Mouse (Mus musculus): Measurements from ENCODE around the gene Tsga10ip. TPM values are rescaled to one million over a fixed set of nuclear protein-coding genes. Genes with fewer than 3 reads are reported as not detected.

The Tsga10ip gene
- polyA plus RNA-seq, 1 experiment from 2014 or later: 2.8 TPM

DNA sequence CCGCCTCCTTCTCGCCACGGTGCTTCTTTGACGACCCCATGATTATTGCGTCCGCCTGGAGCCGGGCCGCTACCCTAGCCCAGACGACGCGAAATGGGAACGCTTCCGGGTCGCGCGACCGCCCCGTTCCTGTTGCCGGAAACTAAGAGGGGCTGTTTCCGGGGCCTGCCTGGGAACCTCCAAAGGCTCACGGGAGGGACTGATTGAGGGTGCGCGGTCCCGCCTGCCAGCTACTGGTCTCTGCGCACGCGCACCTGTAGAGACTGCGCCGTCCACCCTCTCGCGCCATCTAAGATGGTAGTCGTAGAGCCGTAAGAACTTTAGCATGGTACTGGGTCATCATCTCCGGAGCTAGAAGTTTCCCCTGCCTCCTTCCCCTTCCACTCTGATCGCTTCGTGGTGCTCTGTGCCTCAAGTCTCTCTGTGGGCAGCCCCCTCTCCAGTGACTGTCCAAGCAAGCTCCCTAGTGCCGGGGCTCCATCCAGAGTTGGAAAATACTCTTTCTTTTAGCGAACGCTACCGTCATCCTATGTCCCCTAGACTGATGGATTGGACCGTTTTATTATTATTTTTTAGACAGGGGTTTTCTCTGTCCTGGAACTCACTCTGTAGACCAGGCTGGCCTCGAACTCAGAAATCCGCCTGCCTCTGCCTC lies 13.6 kb downstream of the Tsga10ip start, which contains the start of gene Sart1:
Gene Sart1 (minus strand): TSS at position 116 of the 655 bp plus-strand sequence.
- peak within 1 kb of the TSS; percentile 78 for H3K27ac ChIP-seq (ENCODE audit: low read depth)
- DNase-seq (ENCODE audit: low spot score) (peak; percentile 91), ATAC-seq (replicated peaks; ENCODE audit: low FRiP score, low TSS enrichment, low read depth) (peak; percentile 92)
- peaks cover 26% of the 10 kb centered on the region for H3K4me1 ChIP-seq (replicated peaks; ENCODE audit: control insufficient read depth, insufficient read depth, low read length)
- H3K4me3 ChIP-seq (ENCODE audit: low read depth, low read length): peak within 1 kb of the TSS; percentile 99
- WGBS: 2% methylated on average over 43 of the region's 43 CpGs
- H3K27me3 ChIP-seq (replicated peaks; ENCODE audit: control insufficient read depth, insufficient read depth, low read length): no peaks in the 10 kb centered on the region
- no peaks in the 10 kb centered on the region for H3K9me3 ChIP-seq (ENCODE audit: control insufficient read depth, low read length)
- H3K9ac ChIP-seq (ENCODE audit: low read length): peak within 1 kb of the TSS; percentile 87
- H3K36me3 ChIP-seq (ENCODE audit: control insufficient read depth, insufficient read depth, low read length): peaks cover 18% of the 10 kb centered on the region
- peak within 1 kb of the TSS; percentile 88 for H3K4me2 ChIP-seq (ENCODE audit: low read length)

DNA sequence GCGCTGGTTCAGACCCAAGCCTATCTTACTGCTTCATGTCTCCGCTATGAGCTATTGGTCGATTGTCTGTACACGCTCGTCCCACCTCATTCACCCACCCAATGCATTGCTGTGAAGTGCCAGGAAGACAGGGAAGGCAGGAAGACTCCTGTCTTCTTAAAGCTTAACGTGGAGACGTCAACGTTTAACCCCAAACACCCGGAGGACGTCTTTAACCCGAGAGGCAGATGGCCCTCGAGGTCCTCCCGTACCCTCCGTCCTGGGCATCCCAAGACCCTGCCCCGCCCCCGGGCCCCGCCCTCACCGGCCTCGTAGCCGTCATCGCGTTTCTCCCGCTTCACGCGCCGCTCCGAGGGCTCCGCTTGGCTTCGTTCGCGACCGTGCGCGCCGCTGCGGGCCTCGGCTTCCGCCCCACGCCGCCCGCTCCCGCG lies 14.3 kb downstream of the Tsga10ip start:
- Histone ChIP-seq H3K9me3 (ENCODE audit: control insufficient read depth, low read length) (no peaks in the 10 kb centered on the region), H3K27me3 (replicated peaks; ENCODE audit: control insufficient read depth, insufficient read depth, low read length) (no peaks in the 10 kb centered on the region), H3K9ac (ENCODE audit: low read length) (peak overlapping the region; percentile 87), H3K27ac (ENCODE audit: low read depth) (peak overlapping the region; percentile 78), H3K4me3 (ENCODE audit: low read depth, low read length) (peak overlapping the region; percentile 99), H3K36me3 (ENCODE audit: control insufficient read depth, insufficient read depth, low read length) (peaks cover 25% of the 10 kb centered on the region), H3K4me1 (replicated peaks; ENCODE audit: control insufficient read depth, insufficient read depth, low read length) (peaks cover 26% of the 10 kb centered on the region), H3K4me2 (ENCODE audit: low read length) (peak overlapping the region; percentile 88)
- ATAC-seq (replicated peaks; ENCODE audit: low FRiP score, low TSS enrichment, low read depth) (peak; percentile 39; the same call in 1 of the 2 replicates), DNase-seq (ENCODE audit: low spot score) (no peak)
- WGBS: under 1% methylated on average over 43 of the region's 43 CpGs

DNA sequence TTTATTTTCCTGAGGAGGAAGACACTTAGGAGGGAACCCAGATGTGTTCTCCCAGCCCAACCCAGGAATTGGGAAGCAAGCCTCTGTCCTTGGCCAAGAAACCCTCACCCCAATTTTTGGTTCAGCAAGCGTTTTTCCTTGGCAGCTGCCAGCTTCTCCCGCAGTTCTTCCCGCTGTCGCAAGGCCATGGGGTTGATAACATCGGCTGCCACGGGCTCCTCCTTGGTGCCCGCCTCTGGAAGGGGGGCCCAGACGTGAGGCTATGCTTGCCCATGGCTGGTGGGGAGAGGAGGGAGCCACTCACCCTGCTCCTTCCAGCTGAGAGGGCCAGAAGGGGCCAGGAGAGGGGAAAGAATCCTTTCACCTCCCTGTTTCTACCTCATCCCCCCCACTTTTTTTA lies 17.6 kb downstream of the Tsga10ip start:
- Histone ChIP-seq H3K9ac (ENCODE audit: low read length) (no peak overlapping the region), H3K27me3 (replicated peaks; ENCODE audit: control insufficient read depth, insufficient read depth, low read length) (no peaks in the 10 kb centered on the region), H3K36me3 (ENCODE audit: control insufficient read depth, insufficient read depth, low read length) (peaks cover 58% of the 10 kb centered on the region), H3K4me3 (ENCODE audit: low read depth, low read length) (no peak overlapping the region), H3K27ac (ENCODE audit: low read depth) (no peak overlapping the region), H3K4me1 (replicated peaks; ENCODE audit: control insufficient read depth, insufficient read depth, low read length) (peaks cover 18% of the 10 kb centered on the region), H3K4me2 (ENCODE audit: low read length) (no peak overlapping the region), H3K9me3 (ENCODE audit: control insufficient read depth, low read length) (no peaks in the 10 kb centered on the region)
- WGBS: 91% methylated on average over 8 of the region's 8 CpGs
- ATAC-seq (replicated peaks; ENCODE audit: low FRiP score, low TSS enrichment, low read depth) (no peak), DNase-seq (ENCODE audit: low spot score) (no peak)

DNA sequence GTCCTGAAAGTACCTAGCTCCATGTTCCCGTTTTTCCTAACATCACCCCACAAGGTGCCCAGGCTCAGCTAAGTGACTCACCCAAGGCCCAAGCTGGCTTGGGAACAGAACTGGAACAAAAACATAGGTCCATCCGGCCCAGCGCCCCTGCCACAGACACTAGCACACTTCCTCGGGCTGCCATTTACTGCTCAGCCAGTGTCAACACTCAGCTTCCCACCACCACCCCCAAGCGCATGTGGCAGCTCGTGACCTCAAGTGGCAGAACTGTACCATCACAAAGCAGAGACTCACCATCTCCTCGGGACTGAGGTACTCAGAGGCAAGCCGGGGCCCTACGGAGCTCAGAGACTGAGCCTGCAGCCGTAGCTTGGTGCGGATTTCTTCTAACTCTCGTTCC lies 19.0 kb downstream of the Tsga10ip start:
- DNase-seq (ENCODE audit: low spot score) (no peak), ATAC-seq (replicated peaks; ENCODE audit: low FRiP score, low TSS enrichment, low read depth) (no peak)
- no peak overlapping the region for H3K9ac ChIP-seq (ENCODE audit: low read length)
- no peak overlapping the region for H3K27ac ChIP-seq (ENCODE audit: low read depth)
- WGBS: 95% methylated on average over 12 of the region's 12 CpGs
- peaks cover 70% of the 10 kb centered on the region for H3K36me3 ChIP-seq (ENCODE audit: control insufficient read depth, insufficient read depth, low read length)
- H3K4me2 ChIP-seq (ENCODE audit: low read length): no peak overlapping the region
- H3K9me3 ChIP-seq (ENCODE audit: control insufficient read depth, low read length): no peaks in the 10 kb centered on the region
- H3K4me1 ChIP-seq (replicated peaks; ENCODE audit: control insufficient read depth, insufficient read depth, low read length): peaks cover 13% of the 10 kb centered on the region
- no peaks in the 10 kb centered on the region for H3K27me3 ChIP-seq (replicated peaks; ENCODE audit: control insufficient read depth, insufficient read depth, low read length)
- no peak overlapping the region for H3K4me3 ChIP-seq (ENCODE audit: low read depth, low read length)

DNA sequence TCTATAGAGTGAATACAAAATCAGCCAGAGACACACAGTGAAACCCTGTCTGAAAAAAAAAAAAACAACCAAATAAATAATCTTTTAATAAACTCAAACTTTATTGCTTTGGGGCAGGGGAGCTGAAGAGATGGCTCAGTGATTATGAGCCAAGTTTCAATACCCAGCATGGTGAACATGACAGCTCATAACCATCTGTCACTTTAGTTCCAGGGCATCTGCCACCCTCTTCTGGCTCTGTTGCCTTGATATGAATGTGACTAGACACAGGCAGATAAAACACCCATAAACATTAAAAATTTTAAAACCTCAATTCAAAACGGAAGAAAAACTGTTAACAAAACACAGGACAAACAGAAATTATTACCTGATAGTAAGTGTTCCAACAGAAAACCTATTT lies 24.9 kb downstream of the Tsga10ip start:
- no peaks in the 10 kb centered on the region for H3K9me3 ChIP-seq (ENCODE audit: control insufficient read depth, low read length)
- WGBS: 87% methylated on average over 1 of the region's 1 CpGs
- no peak overlapping the region for H3K27ac ChIP-seq (ENCODE audit: low read depth)
- H3K36me3 ChIP-seq (ENCODE audit: control insufficient read depth, insufficient read depth, low read length): peaks cover 62% of the 10 kb centered on the region
- DNase-seq (ENCODE audit: low spot score) (no peak), ATAC-seq (replicated peaks; ENCODE audit: low FRiP score, low TSS enrichment, low read depth) (no peak)
- no peak overlapping the region for H3K9ac ChIP-seq (ENCODE audit: low read length)
- H3K4me3 ChIP-seq (ENCODE audit: low read depth, low read length): no peak overlapping the region
- no peaks in the 10 kb centered on the region for H3K27me3 ChIP-seq (replicated peaks; ENCODE audit: control insufficient read depth, insufficient read depth, low read length)
- H3K4me2 ChIP-seq (ENCODE audit: low read length): no peak overlapping the region
- H3K4me1 ChIP-seq (replicated peaks; ENCODE audit: control insufficient read depth, insufficient read depth, low read length): no peaks in the 10 kb centered on the region

DNA sequence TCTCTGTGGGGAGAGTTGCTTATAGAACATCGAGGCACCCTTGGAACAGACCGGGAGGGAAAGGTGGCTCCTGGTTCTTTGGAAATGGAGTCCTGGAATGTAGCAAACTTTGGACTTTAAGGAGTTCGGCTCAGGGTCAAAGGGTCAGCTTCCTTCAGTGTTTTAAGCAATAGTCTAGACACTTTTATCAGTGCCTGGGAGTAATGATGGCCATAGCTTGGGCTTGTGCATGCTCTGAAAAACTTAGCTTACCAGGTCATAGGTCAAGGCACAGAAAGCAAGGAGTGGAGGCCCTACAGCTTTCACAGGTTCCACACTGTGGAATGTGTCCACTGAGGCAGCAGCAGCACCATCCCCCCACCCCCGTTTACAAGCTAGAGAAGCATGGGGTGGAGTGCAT lies 27.6 kb downstream of the Tsga10ip start:
- Histone ChIP-seq H3K4me2 (ENCODE audit: low read length) (no peak overlapping the region), H3K4me1 (replicated peaks; ENCODE audit: control insufficient read depth, insufficient read depth, low read length) (no peaks in the 10 kb centered on the region), H3K27me3 (replicated peaks; ENCODE audit: control insufficient read depth, insufficient read depth, low read length) (no peaks in the 10 kb centered on the region), H3K36me3 (ENCODE audit: control insufficient read depth, insufficient read depth, low read length) (peaks cover 59% of the 10 kb centered on the region), H3K9me3 (ENCODE audit: control insufficient read depth, low read length) (no peaks in the 10 kb centered on the region), H3K9ac (ENCODE audit: low read length) (no peak overlapping the region), H3K4me3 (ENCODE audit: low read depth, low read length) (no peak overlapping the region), H3K27ac (ENCODE audit: low read depth) (no peak overlapping the region)
- ATAC-seq (replicated peaks; ENCODE audit: low FRiP score, low TSS enrichment, low read depth) (no peak), DNase-seq (ENCODE audit: low spot score) (no peak)
- WGBS: 63% methylated on average over 4 of the region's 4 CpGs

DNA sequence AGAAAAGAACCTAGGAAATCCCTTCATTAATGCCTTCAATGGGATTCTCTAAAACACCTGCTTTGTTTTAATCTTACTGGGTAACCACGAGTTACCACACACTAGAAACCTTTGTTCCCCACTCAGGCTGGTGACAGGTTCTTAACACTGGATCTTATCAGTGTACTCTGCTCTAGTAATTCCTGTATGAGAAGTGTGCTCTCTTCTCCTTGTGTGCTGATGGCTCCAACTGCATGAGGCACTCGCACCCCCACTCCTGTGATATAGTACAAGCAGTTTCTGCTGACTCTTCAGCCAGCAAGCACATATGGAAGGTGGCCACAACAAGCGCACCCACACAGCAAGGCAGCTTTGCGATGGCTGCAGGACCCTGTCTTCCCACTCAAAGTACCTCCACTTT lies 28.1 kb downstream of the Tsga10ip start:
- ATAC-seq (replicated peaks; ENCODE audit: low FRiP score, low TSS enrichment, low read depth) (no peak), DNase-seq (ENCODE audit: low spot score) (no peak)
- Histone ChIP-seq H3K9ac (ENCODE audit: low read length) (no peak overlapping the region), H3K9me3 (ENCODE audit: control insufficient read depth, low read length) (no peaks in the 10 kb centered on the region), H3K4me1 (replicated peaks; ENCODE audit: control insufficient read depth, insufficient read depth, low read length) (no peaks in the 10 kb centered on the region), H3K27me3 (replicated peaks; ENCODE audit: control insufficient read depth, insufficient read depth, low read length) (no peaks in the 10 kb centered on the region), H3K4me3 (ENCODE audit: low read depth, low read length) (no peak overlapping the region), H3K36me3 (ENCODE audit: control insufficient read depth, insufficient read depth, low read length) (peaks cover 59% of the 10 kb centered on the region), H3K27ac (ENCODE audit: low read depth) (no peak overlapping the region), H3K4me2 (ENCODE audit: low read length) (no peak overlapping the region)
- WGBS: 89% methylated on average over 4 of the region's 4 CpGs

DNA sequence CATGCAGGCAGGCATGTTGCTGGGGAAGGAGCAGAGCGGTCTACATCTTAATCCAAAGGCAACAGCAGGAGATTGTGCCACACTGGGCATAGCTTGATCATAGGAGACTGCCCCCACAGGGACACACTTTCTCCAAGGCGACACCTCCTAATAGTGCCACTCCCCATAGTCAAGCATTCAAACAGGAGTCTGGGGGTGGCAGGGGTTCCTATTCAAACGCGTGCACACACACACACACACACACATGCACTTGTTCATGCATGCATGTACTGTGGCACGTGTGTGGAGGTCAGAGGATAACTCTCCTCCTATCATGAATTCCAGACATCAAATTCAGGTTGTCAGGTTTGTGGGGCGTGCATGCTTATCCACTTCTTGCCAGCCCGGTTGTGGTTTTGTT lies 29.6 kb downstream of the Tsga10ip start:
- DNase-seq (ENCODE audit: low spot score) (no peak), ATAC-seq (replicated peaks; ENCODE audit: low FRiP score, low TSS enrichment, low read depth) (no peak)
- Histone ChIP-seq H3K27me3 (replicated peaks; ENCODE audit: control insufficient read depth, insufficient read depth, low read length) (no peaks in the 10 kb centered on the region), H3K27ac (ENCODE audit: low read depth) (no peak overlapping the region), H3K4me1 (replicated peaks; ENCODE audit: control insufficient read depth, insufficient read depth, low read length) (peaks cover 8% of the 10 kb centered on the region), H3K9ac (ENCODE audit: low read length) (no peak overlapping the region), H3K4me2 (ENCODE audit: low read length) (no peak overlapping the region), H3K36me3 (ENCODE audit: control insufficient read depth, insufficient read depth, low read length) (peaks cover 58% of the 10 kb centered on the region), H3K9me3 (ENCODE audit: control insufficient read depth, low read length) (no peaks in the 10 kb centered on the region), H3K4me3 (ENCODE audit: low read depth, low read length) (no peak overlapping the region)
- WGBS: 94% methylated on average over 7 of the region's 7 CpGs

DNA sequence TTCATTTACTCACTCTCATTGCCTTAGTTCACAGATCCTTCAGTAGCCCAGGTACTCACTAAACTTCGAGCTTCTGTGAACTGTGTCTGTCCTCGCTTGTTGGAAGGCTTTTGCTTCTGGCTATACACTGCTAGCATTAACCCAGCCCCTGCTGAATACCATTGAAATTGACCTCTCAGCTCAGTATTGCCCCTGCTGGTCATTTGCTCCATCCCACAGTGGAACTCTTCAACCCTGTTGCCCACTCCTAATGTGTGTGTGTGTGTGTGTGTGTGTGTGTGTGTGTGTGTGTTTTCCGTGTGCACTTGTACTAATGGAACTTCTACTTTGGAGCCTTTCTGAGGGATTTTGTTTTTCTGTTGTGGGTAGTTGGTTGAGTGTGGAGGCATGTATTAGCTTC lies 31.4 kb downstream of the Tsga10ip start:
- Histone ChIP-seq H3K9ac (ENCODE audit: low read length) (no peak overlapping the region), H3K4me3 (ENCODE audit: low read depth, low read length) (no peak overlapping the region), H3K27ac (ENCODE audit: low read depth) (no peak overlapping the region), H3K4me2 (ENCODE audit: low read length) (no peak overlapping the region), H3K27me3 (replicated peaks; ENCODE audit: control insufficient read depth, insufficient read depth, low read length) (no peaks in the 10 kb centered on the region), H3K36me3 (ENCODE audit: control insufficient read depth, insufficient read depth, low read length) (peaks cover 53% of the 10 kb centered on the region), H3K4me1 (replicated peaks; ENCODE audit: control insufficient read depth, insufficient read depth, low read length) (peaks cover 10% of the 10 kb centered on the region), H3K9me3 (ENCODE audit: control insufficient read depth, low read length) (no peaks in the 10 kb centered on the region)
- DNase-seq (ENCODE audit: low spot score) (no peak), ATAC-seq (replicated peaks; ENCODE audit: low FRiP score, low TSS enrichment, low read depth) (no peak)
- 89% methylated on average over 3 of the region's 3 CpGs for WGBS
